Mouse (Mus musculus): Measurements from ENCODE around the gene Gm13090.
A peak's percentile ranks its signal among the peaks of the same experiment; 100 is the strongest.

Gene Gm13090

GRCm38 (mm10) chr4:151089270-151089669 lies at the start of gene Gm13090:
TSS of gene Gm13090 (plus strand) at chr4:151089570.
- no peak for DNase-seq (ENCODE audit: low read depth, low spot score)

GRCm38 (mm10) chr4:151041506-151041905 lies 47.9 kb upstream of the Gm13090 start:
- DNase-seq (ENCODE audit: low read depth, low spot score) = no peak

- DNase-seq (ENCODE audit: low read depth, low spot score) = peak; percentile 17
Observed at GRCm38 (mm10) chr4:151043281-151043680, 46.1 kb upstream of the Gm13090 start.

- DNase-seq (ENCODE audit: low read depth, low spot score) = peak; percentile 92
Observed at GRCm38 (mm10) chr4:151044037-151044943, 45.1 kb upstream of the Gm13090 start, which contains the start of gene Per3. TSS of gene Per3 (minus strand) at chr4:151044665.

GRCm38 (mm10) chr4:151044944-151045570 lies 44.3 kb upstream of the Gm13090 start:
- peak; percentile 11 for DNase-seq (ENCODE audit: low read depth, low spot score)

GRCm38 (mm10) chr4:151046524-151046923 lies 42.8 kb upstream of the Gm13090 start:
- no peak for DNase-seq (ENCODE audit: low read depth, low spot score)

- peak; percentile 39 for DNase-seq (ENCODE audit: low read depth, low spot score)
Observed at GRCm38 (mm10) chr4:151051162-151051561, 38.2 kb upstream of the Gm13090 start.

GRCm38 (mm10) chr4:151057347-151058321 lies 31.7 kb upstream of the Gm13090 start, which contains the start of gene Vamp3:
TSS of gene Vamp3 (minus strand) at chr4:151057963.
- DNase-seq (ENCODE audit: low read depth, low spot score) = peak; percentile 97

- DNase-seq (ENCODE audit: low read depth, low spot score) = no peak
Observed at GRCm38 (mm10) chr4:151058634-151059033, 30.7 kb upstream of the Gm13090 start.

GRCm38 (mm10) chr4:151059566-151059965 lies 29.8 kb upstream of the Gm13090 start:
- DNase-seq (ENCODE audit: low read depth, low spot score) = no peak

GRCm38 (mm10) chr4:151068751-151069150 lies 20.6 kb upstream of the Gm13090 start:
- peak; percentile 18 for DNase-seq (ENCODE audit: low read depth, low spot score)

GRCm38 (mm10) chr4:151070962-151071361 lies 18.4 kb upstream of the Gm13090 start:
- DNase-seq (ENCODE audit: low read depth, low spot score) = no peak

- DNase-seq (ENCODE audit: low read depth, low spot score) = peak; percentile 81
Observed at GRCm38 (mm10) chr4:151073108-151073744, 16.1 kb upstream of the Gm13090 start.

- no peak for DNase-seq (ENCODE audit: low read depth, low spot score)
Observed at GRCm38 (mm10) chr4:151074817-151075216, 14.6 kb upstream of the Gm13090 start.

GRCm38 (mm10) chr4:151081355-151081754 lies 8.0 kb upstream of the Gm13090 start:
- DNase-seq (ENCODE audit: low read depth, low spot score) = no peak

- no peak for DNase-seq (ENCODE audit: low read depth, low spot score)
Observed at GRCm38 (mm10) chr4:151081977-151082376, 7.4 kb upstream of the Gm13090 start.

GRCm38 (mm10) chr4:151083027-151083426 lies 6.3 kb upstream of the Gm13090 start:
- DNase-seq (ENCODE audit: low read depth, low spot score) = no peak

- no peak for DNase-seq (ENCODE audit: low read depth, low spot score)
Observed at GRCm38 (mm10) chr4:151087358-151087757, 2.0 kb upstream of the Gm13090 start.

- no peak for DNase-seq (ENCODE audit: low read depth, low spot score)
Observed at GRCm38 (mm10) chr4:151088819-151089218, 551 bp upstream of the Gm13090 start.

GRCm38 (mm10) chr4:151095207-151095606 lies 5.8 kb downstream of the Gm13090 start:
- peak; percentile 16 for DNase-seq (ENCODE audit: low read depth, low spot score)
